Comparison of ENCODE assay signal across 9 mouse cellular contexts in the genomic region with DNA sequence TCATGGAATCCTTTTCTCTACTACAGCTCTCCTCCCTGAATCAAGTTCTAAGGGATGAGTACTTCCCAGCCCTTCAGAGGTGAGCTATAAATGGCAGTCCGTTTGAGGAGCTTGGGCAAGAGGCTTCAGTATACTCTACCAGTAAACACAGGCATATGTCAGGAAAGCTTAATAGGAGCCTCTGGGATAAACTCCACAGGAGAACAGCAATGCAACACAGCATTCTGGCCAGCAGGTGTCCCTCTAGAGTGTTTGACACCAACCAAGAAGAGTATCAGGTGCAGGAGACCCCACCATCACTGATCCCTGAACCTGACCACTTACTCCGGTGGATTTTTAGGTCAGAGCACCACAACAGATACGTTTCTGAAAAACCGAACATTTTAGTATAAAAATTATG.
DNase-seq lines count a peak whose midpoint lies in the region; ATAC-seq and TF ChIP-seq lines count a peak whose summit lies in the region.
"Had no signal": no experiment of that assay in that cellular context is flagged by ENCODE, and none has a peak within 500 bp of the region (broad histone marks: within the 10 kb centered on the region; RNA-seq: fewer than 3 reads in every experiment).

No protein-coding gene starts in this region.

- no peak overlapping the region for H3K4me2 ChIP-seq in intestine, postnatal 0 days (replicated peaks; ENCODE audit: low read depth)
- no peak overlapping the region for H3K4me2 ChIP-seq in stomach, embryonic 15.5 days
- H3K4me2 ChIP-seq: liver, embryonic 13.5 days had no signal

- no peaks in the 10 kb centered on the region for H3K27me3 ChIP-seq in intestine, postnatal 0 days (replicated peaks; ENCODE audit: control insufficient read depth, insufficient read depth, low read length)
- H3K27me3 ChIP-seq in stomach, embryonic 15.5 days (replicated peaks): no peaks in the 10 kb centered on the region
- H3K27me3 ChIP-seq: liver, embryonic 13.5 days had no signal

- H3K27ac ChIP-seq in intestine, postnatal 0 days (ENCODE audit: low read depth, low read length): no peak overlapping the region
- no peak overlapping the region for H3K27ac ChIP-seq in stomach, embryonic 15.5 days
- H3K27ac ChIP-seq: liver, embryonic 13.5 days had no signal

- no peaks in the 10 kb centered on the region for H3K9me3 ChIP-seq in intestine, postnatal 0 days (ENCODE audit: control insufficient read depth)
- H3K9me3 ChIP-seq in stomach, embryonic 15.5 days: no peaks in the 10 kb centered on the region
- H3K9me3 ChIP-seq: liver, embryonic 13.5 days had no signal

- WGBS in intestine, postnatal 0 days: 61% methylated on average over 4 of the region's 4 CpGs
- 56% methylated on average over 4 of the region's 4 CpGs for WGBS in stomach, embryonic 15.5 days

- no peak overlapping the region for H3K4me3 ChIP-seq in intestine, postnatal 0 days (ENCODE audit: low read depth, low read length)
- H3K4me3 ChIP-seq in stomach, embryonic 15.5 days (replicated peaks): no peak overlapping the region
- H3K4me3 ChIP-seq: liver, embryonic 13.5 days had no signal

- H3K9ac ChIP-seq in intestine, postnatal 0 days (ENCODE audit: low read depth, low read length): no peak overlapping the region
- H3K9ac ChIP-seq in stomach, embryonic 15.5 days: no peak overlapping the region
- H3K9ac ChIP-seq: liver, embryonic 13.5 days had no signal

- H3K36me3 ChIP-seq in intestine, postnatal 0 days (ENCODE audit: control insufficient read depth, insufficient read depth): no peaks in the 10 kb centered on the region
- no peaks in the 10 kb centered on the region for H3K36me3 ChIP-seq in stomach, embryonic 15.5 days
- H3K36me3 ChIP-seq: liver, embryonic 13.5 days had no signal

- DNase-seq in adrenal gland, postnatal 10 days: peak; percentile 63
- no peak for DNase-seq in adrenal gland, adult 18-20 months (ENCODE audit: low spot score in 2 of 2)
- DNase-seq in left cerebral cortex, postnatal 14 days (ENCODE audit: low spot score in 2 of 2): peak; percentile 60 to 68
- no peak for DNase-seq in left cerebral cortex, adult 8-10 months (ENCODE audit: low spot score in 2 of 2)
- DNase-seq in brain, adult 2 months (ENCODE audit: low read depth, low spot score): peak; percentile 71
- DNase-seq: liver, embryonic 13.5 days had no signal

- TF ChIP-seq CTCF in intestine, postnatal 0 days (IDR thresholded peaks at IDR 0.05; ENCODE audit: low read depth): peak; percentile 77

- intact Hi-C loops in left cerebral cortex, postnatal 14 days (cut with DNase I): no loop called here

- no peaks in the 10 kb centered on the region for H3K4me1 ChIP-seq in intestine, postnatal 0 days (replicated peaks; ENCODE audit: control insufficient read depth, insufficient read depth, low read length)
- H3K4me1 ChIP-seq in stomach, embryonic 15.5 days: no peaks in the 10 kb centered on the region
- H3K4me1 ChIP-seq: liver, embryonic 13.5 days had no signal

- ATAC-seq in intestine, postnatal 0 days: peak; percentile 31
- ATAC-seq in stomach, embryonic 15.5 days (ENCODE audit: insufficient read depth, low FRiP score, low read depth): 0 out of 2 replicates have a peak, but pooled peaks have one; percentile 27
- no peak for ATAC-seq in monocyte, adult 5-6 weeks (replicated peaks; ENCODE audit: insufficient number of reproducible peaks, low FRiP score, low TSS enrichment, poor library complexity, severe bottlenecking)

Comparison
In these comparisons a context has a peak if more than half of its experiments do, and no peak if none do; other contexts are left out.
1. DNase-seq: peak in adrenal gland, postnatal 10 days (single experiment), left cerebral cortex, postnatal 14 days (2 of 2) and brain, adult 2 months (single experiment); none in adrenal gland, adult 18-20 months (0 of 2) and left cerebral cortex, adult 8-10 months (0 of 2).